Mouse (Mus musculus): ENCODE measurements around the gene Gnb5.

Gene Gnb5

DNA sequence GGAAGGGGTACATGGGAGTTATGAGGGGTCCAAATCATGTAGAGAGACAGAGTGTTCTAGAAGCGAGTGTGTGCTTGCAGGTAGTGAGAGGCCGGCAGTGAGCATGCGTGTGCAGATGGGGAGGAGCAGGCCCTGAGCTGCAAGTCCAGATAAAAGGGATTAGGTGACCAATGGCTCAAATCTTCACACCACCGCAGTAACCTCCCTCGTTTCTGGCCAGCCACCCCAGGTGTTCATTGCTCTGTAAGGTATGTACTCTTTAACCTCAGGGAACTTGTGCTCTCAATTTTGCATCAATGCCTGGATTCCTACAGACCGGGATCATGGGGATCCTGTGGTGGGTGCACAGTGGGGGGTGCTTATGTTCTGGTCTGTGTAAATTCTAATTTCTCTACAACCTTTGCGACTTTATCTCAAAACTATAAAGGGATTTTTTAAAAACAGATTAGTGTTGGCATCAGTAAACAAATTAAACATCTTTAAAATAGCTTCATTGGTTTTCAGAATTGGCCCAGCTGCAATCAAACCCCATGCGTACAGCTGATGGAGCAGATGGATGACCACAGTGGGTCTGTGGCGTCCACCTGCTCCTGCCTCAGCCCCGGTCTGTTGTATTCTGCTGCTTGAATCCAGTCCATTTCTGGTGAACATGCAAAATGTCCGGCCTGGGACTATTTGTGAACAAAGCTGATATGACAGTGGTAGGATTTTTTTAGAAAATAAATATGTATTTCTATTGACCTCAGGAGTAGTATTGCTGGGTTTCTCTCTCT is at the start of gene Gnb5:
Gnb5 (plus strand) TSS at position 163 of the 773 bp plus-strand sequence.
- DNase-seq (ENCODE audit: low spot score in 2 of 2): no peak

DNA sequence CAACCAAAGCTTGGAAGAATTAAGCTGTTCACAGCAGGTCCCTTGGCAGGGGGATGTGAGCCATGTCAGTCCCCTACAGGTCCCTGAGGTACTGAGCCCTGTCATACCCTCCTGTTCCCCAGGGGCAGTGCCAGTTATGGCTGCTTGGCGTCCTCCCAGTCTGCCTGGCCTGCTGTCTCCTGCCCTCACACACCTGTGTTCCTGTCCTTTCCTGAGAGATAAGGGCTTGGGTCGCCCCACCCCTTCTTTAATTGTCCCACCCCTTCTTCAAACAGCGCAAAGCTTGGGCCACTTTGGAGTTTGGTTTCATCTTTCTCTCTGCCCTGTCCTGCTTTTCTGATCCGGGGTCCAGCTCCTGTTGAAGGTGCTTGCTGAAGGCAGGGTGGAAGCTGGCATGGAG is 47.3 kb upstream of the Gnb5 start:
- DNase-seq (ENCODE audit: low spot score in 2 of 2): no peak

GRCm38 (mm10) chr9:75259656-75260055 is 46.4 kb upstream of the Gnb5 start:
- no peak for DNase-seq (ENCODE audit: low spot score in 2 of 2)

DNA sequence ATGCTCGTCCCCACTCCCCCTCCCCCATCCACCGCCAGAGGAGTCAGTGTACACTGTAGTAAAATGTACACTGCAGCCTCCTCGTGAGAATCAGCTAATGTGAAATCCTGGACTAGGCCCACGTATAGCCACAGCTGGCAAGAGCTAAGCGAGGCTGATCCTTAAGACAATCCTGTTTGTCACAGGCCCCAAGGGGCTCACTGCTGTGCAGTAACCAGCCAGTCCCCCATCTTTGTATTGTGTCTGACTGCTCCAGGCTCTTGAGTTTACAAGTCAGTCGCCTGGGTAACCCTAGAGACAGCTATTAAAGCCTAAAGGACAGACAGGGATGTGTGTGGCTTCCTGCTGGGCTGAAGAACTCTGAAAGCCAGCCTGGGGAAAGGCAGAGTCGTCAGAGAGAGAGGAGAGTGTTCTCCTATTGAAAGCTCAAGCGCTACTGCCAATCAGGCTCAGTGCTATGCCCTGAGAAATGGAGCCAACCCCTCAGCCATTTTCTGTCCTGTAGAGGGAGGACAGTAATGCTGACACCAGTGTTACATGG is 44.7 kb upstream of the Gnb5 start:
- DNase-seq (ENCODE audit: low spot score in 2 of 2): no peak

DNA sequence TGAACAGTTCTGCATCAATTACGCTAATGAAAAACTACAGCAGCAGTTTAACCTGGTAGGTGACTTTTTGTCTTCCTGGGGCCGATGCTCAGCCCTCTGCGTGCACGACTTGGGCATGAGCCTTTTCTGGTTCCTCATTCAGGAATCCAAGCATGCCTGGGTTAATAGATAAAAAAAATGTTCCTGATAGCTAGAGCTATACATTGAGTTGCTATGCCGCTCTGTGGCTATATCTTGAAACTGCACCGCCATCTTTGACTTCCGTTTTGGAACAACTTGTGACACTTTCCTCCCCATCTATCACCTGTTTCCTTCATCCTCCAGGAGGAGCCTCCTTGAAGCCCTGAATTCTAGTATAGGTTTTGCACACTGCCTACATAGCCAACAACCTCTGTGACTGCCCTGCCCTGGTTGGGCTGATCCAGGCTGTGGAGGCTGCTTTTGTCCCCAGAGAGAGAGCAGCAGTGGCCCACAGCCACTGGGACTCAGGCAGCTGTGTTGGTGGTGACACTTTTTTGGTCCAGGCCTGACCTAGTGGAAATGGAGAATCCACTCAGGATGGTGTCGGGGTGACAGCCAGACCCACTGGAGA is 43.8 kb upstream of the Gnb5 start:
- no peak for DNase-seq (ENCODE audit: low spot score in 2 of 2)

DNA sequence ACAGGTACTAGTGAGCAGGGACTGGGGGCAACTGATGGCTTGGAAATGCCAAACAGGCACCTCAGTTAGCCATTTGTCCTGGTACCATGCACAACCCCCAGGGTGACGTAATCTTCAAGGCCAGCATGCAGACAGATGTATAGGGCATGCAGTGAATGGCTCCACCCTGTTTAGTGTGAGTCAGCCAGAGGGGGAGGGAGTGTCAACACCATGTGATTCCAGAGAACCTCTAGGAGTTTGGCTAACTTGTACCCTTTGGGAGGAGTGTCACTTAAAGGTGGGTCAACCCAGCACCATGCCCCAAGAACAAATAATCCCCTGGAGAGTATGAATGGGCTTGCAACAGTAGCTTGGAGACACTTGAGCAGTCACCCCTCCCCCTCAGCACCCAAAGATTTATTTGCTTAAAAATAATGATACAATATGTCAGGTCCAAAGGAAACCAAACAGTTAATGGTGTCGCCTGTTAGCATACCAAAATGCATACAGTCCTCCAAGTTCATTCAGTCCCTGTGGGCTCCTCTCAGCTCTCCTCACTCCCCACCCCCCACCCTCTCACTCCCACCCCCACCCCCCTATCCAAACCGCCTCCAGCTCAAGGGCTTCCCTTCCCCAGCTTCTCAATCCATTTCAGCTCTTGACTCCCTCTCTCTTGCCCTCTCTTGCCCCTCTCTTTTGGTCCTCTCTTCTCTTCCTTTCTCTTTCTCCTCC is 41.9 kb upstream of the Gnb5 start:
- no peak for DNase-seq (ENCODE audit: low spot score in 2 of 2)

DNA sequence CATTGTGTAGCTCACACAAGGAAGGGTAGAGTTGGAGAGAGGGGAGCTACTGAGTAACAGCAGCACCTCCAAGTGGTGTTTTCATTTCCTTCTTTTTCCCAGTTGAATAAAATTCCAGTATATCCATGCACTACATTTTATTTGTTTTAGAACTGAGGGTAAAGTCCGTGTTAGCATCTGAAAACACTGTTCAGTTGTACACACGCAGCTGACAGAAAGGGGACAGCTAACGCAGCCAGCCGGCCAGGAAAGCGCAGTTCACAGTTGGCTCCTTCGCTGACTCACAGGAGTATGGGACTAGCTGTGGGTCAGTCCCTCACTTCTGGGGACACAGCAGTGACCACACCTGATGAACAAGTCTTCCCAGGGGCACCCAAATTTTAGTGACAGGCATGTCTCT is 38.9 kb upstream of the Gnb5 start:
- DNase-seq (ENCODE audit: low spot score in 2 of 2): no peak

GRCm38 (mm10) chr9:75270382-75270781 is 35.7 kb upstream of the Gnb5 start:
- no peak for DNase-seq (ENCODE audit: low spot score in 2 of 2)

DNA sequence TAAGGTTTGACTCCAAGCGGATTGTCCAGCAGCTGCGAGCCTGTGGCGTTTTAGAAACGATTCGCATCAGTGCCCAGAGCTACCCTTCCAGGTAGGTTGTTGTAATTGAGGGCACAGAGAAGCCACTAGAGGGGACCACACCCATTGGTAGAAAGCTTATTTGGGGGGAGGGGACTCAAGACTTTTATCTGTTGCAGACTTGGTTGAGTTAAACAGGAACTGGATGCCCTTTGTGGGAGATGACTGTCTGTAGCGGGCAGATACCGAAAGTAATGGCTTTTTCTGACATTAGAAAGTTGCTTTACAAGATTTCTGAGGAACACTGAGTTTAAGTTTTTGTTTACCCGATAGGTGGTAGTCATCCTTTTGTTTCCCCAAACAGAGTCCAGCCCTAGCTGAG is 34.5 kb upstream of the Gnb5 start:
- DNase-seq (ENCODE audit: low spot score in 2 of 2): no peak

DNA sequence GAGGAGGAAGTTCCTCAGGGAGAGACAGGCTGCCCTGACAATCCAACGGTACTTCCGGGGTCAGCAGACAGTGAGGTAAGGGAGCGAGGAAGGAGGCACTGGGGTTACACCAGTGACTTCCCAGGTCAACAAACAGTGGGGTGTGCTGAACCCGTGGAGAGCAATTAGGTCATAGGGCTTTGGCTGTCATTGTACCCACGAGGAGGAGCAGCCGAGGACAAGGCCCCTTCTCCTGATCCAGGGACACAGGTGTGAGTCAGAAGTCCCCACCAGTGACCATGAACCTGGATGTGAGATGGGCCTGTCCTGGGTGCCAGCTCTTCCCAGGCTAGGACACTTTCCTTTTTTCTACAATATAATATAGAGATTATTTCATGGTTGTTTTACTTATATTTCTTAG is 32.4 kb upstream of the Gnb5 start:
- no peak for DNase-seq (ENCODE audit: low spot score in 2 of 2)

- no peak for DNase-seq (ENCODE audit: low spot score in 2 of 2)
These were observed 31.6 kb upstream of the Gnb5 start for GRCm38 (mm10) chr9:75274486-75274885.

- DNase-seq (ENCODE audit: low spot score in 2 of 2): no peak
These were observed 31.0 kb upstream of the Gnb5 start for GRCm38 (mm10) chr9:75275051-75275450.

- no peak for DNase-seq (ENCODE audit: low spot score in 2 of 2)
These were observed 25.3 kb upstream of the Gnb5 start for GRCm38 (mm10) chr9:75280814-75281213.

GRCm38 (mm10) chr9:75282179-75282578 is 23.9 kb upstream of the Gnb5 start:
- DNase-seq (ENCODE audit: low spot score in 2 of 2): no peak

DNA sequence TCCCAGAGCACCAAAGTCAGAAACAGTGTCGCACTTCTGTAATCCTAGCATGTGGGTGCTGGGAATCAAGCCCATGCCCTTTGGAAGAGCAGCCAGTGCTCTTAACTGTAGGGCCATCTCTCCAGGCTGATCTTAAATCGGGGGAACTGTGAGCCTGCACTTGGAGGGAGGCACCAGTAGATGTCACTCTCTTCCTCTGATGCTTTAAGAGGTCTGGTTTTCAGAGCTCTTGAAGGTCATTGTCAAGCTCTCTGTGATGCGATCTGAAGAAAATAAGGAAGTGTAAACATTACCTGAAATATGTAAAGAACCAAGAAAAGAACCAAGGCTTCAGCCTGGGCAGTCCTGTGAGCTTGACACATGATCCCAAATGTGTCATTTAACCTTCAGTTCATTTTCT is 23.3 kb upstream of the Gnb5 start:
- peak in 1 of 2 experiments; percentile 47 for DNase-seq (ENCODE audit: low spot score in 2 of 2)

GRCm38 (mm10) chr9:75283636-75284035 is 22.5 kb upstream of the Gnb5 start:
- DNase-seq (ENCODE audit: low spot score in 2 of 2): no peak

DNA sequence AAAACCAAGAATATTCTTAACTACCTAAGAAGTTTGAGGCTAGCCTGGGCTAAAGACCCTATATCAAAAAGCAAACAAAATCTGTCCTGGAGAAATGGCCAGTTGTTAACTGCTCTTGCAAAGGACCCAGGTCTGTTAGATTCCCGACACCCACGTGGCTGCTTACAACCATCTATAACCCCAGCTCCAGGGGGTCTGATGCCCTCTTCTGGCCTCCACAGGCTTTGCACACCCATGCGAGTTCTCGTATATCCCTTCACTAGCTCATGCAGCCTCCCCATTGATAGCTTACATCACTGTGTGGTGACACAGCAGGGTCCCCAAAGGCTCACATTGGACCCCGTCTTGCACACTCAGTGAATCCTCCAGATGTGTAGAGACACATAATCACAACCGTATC is 20.7 kb upstream of the Gnb5 start:
- DNase-seq (ENCODE audit: low spot score in 2 of 2): no peak

DNA sequence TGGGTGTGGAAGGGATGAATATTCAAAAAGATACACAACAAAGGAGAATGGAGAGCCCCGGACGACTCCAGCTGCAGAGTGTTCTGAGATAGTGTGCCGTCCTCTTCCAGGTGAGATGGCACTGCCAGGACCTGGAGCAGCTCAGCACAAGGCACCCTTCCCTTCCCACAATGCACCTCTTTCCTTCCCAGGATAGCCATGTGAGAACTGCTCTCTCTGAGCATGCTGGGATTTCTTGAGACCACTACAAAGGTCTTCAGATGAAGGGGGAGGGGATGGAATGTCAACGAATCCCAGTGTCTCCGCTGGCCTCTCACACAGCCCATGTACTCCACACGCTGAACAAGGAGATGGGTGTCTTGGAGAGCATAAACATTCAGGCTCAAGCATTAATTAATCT is 18.5 kb upstream of the Gnb5 start:
- no peak for DNase-seq (ENCODE audit: low spot score in 2 of 2)

GRCm38 (mm10) chr9:75289545-75289944 is 16.5 kb upstream of the Gnb5 start:
- no peak for DNase-seq (ENCODE audit: low spot score in 2 of 2)

DNA sequence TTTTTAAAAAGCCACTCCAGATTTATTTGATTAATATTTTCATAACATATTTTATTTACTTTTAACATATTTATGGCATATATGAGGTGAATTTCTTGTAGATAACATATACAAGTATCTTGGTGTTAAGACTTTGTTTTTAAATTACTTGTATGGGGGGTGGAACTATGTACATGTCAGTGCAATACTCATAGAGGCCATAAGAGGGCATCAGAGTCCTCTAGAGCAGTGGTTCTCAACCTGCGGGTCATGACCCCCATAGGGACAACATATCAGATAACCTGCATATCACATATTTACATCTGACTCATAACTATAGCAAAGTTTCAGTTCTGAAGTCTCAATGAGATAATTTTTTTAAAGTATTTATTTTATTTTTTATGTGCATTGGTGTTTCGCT is 6.7 kb upstream of the Gnb5 start:
- DNase-seq (ENCODE audit: low spot score in 2 of 2): no peak

GRCm38 (mm10) chr9:75303033-75303432 is 3.1 kb upstream of the Gnb5 start:
- no peak for DNase-seq (ENCODE audit: low spot score in 2 of 2)

GRCm38 (mm10) chr9:75303701-75304261 is 2.3 kb upstream of the Gnb5 start:
- DNase-seq (ENCODE audit: low spot score in 2 of 2): no peak

Measured in frontal cortex, postnatal 10 days (tissue).